Mouse (Mus musculus): ENCODE results near the gene Enpp1.

- TF ChIP-seq POLR2A (IDR thresholded peaks at IDR 0.05; ENCODE audit: insufficient read depth, low read depth, low read length) = no peak
- no peak for TF ChIP-seq CTCF (IDR thresholded peaks at IDR 0.05; ENCODE audit: insufficient read depth, low read depth, low read length)
These were observed 76.6 kb downstream of the Enpp1 start for GRCm38 (mm10) chr10:24635331-24635815.
